Mouse (Mus musculus): ENCODE results near the gene Ccdc144b.

Ccdc144b gene

DNA sequence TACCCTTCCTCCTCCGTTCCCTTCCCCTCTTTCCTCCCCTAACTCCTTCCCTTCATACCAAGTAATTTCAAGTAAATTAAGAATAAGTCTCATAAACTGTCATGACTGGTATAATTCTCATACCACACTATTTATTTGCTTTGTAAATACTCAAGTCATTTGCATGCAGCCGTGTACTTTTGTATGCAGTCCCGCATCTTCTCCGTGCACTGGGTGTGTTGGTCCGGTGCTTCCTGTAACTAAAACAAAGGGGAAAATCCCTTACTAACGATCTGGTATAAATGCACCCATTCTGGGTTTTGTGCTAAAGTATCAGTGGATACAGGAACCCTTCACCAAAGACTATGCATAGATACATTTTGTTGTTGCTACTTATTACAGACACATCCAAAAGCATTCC is 27.6 kb downstream of the Ccdc144b start:
- no peak for DNase-seq

DNA sequence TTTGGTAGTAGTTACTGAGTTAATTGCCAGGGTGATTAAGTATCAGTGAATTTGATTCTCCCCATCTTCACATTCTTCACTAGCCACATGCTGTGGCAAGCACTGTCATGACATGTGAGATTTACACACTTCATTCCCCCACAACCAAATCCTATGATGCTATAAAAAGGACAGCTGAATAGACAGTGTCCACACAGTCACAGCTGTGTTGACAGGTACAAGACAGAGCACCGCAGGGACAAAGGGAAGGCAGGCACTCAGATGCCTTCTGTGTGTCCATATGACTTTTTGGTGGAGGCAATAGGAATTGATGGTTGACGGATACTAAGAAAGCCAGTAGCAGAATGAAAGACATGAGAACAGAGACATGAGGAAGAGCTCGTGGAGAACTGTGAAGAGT is 42.1 kb downstream of the Ccdc144b start:
- no peak for DNase-seq

DNA sequence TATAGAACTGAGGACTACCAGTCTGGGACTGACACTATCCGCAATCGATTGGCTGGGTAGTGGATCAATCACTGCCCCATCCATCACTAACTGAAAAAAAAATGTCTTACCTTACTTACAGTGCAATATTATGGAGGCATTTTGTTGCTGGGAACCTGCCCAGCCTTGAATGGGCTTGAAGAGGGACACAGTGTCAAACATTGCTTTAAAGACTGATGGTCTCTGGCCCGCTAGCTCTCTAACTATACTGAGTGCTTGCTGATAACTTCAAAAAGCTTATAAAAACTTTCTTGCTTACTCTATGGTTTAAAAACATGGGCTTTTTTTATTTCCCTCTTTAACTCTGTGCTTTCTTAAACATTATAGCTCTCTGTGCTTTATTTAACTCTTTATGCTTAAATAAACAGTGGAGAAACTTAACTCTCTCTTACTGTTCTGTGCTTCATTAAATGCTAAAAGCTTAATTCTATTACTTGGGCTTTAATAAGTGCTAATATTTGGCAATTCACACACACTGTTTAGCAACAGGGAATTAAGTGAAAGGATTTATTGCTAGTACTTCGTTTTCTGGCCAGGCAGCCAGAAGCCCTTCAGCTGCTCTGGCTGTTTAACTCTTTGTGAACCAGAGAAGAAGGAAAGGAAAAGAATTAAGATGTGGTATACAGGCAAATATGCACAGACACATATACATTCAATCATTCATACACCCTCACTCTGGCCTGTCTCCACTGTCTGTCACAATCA is 44.8 kb downstream of the Ccdc144b start:
- DNase-seq = no peak

DNA sequence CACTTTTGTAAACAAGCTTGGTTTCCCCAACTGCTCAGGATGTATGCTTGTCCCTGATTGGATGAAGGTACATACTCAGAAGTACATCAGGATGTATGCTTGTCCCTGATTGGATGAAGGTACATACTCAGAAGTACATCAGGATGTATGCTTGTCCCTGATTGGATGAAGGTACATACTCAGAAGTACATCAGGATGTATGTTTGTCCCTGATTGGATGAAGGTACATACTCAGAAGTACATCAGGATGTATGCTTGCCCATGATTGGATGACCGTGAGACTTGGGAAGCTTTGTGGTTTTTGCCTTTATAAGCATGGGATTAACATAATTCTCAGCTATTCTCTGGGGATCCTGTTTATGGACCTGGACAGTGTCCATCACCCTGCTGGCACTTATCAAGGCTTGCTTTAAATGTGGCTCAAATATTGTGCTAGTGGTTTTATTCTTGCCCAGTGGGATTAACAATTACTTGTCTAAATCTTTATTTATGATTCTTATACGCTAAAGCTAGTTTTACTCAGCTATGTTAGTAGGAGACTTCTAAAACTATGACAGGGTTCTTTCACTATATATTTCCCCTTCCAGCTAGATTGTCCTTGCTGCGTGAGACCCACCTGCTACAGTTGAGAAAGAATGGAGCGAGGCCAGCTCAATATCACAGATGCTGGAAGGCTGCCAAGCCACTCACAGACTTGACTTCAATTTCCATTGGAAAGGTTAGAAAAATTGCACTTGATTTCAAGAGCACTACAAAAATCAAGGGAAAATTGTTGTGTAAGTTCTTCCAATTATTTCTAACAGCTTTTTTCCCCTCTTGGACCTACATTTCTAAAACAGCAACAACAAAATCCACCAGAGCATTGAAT is 49.1 kb downstream of the Ccdc144b start:
- DNase-seq = no peak

DNA sequence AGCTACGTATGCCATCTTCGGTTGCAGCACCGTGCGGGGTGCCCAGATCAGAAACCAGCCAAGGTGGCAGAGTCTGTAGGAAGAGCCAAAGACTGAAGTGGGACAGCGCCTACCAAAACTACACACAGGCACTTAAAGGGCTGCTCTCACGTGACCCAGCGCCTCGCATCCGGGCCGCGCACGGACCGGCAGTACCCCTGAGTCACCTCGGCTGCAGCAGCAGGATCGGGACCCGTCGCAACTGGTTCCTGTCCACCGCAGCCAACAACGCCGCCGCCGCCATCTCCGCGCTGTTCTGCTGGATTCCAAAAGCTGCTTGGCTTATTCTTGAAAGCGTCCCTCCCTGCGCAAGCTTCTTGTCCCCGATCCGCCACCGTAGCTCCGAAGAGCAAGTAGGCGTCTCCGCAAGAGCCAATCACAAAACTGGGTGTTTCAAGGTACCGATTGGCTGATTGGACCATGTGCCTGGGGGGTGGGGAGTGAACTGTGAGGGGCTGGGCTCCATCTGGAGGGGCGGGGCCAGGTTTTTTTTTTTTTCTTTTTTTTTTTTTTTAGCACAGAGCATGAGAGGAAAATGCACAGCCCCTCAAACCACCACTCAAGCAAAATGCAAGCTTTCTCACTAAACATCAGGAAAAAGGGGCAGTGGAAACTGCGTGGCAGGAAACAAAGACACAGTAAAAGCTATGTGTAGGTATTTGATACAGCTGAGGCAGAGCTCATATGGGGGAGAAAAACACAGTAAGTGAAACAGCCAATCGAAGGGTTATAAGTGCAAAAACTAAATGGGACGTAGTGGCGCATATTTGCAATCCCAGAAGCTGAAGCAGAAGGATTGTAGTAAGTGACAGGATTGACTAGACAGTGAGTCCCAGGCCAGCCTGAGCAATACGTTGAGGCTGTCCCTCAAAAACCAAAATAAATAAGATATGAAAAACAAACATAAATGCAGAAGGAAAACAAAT is 52.8 kb downstream of the Ccdc144b start, which contains the start of gene Mccc1:
Gene Mccc1 (minus strand): TSS at position 404 of the 965 bp plus-strand sequence.
- peak; percentile 100 for DNase-seq

DNA sequence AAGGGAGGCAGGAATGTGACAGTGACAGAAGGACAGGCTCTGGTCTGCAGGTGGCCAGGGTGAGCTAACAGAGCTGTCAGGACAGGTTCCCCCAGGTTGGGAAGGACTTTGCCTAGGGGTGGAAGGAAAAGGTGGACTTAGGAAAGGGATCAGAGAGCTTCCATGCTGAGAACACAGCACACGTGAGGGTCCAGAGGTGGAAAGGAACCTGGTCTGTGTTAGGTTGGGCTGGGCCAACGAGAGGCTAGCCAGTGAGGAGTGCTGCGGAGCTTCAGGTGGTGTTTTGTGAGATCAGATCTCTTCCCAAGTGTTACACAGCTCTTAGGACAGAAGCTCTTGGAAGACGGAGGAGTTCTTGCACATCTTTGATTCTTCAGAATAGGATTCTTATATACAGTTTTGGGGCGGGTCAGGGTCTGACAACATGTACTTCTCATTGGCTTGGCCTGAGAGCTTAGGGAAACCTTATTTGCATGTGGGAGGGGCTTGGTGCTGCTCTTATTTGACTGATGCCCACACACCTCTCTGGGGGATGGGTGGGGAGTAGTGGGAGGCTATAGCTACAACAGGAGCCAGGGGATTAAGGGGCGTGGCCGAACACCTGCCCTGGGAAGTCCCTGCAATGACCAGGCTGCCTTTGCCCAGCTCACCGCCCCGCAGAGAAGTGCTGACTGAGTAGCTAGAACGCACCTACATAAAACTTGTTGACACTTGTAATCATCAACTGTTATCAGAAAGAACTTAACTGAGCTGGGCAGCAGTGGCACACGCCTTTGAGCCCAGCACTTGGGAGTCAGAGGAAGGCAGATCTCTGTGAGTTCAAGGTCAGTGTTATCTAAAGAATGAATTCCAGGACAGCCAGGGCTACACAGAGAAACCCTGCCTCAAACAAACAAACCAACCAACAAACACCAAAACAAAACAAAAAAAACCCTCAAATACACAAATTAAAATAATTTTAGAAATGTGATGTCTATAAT is 58.5 kb downstream of the Ccdc144b start:
- peak; percentile 83 for DNase-seq

DNA sequence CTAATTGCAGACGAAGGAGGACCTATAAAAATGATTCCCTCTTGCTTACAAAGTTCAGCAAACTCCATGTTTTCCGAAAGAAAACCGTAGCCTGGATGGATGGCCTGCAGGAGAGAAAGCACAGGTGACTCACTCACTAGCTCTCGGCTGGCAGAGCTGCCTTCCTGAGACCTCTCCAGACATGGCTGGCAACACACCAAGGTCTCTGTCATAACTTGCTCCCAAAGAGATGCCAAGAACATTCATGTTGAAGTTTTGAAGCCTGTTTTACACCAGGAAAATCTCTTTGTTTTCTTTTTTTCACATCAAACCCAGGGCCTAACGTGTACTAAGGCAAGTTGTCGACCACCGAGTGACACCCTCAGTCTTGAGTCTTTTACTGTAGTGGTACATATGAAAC is 62.6 kb downstream of the Ccdc144b start:
- DNase-seq = no peak

DNA sequence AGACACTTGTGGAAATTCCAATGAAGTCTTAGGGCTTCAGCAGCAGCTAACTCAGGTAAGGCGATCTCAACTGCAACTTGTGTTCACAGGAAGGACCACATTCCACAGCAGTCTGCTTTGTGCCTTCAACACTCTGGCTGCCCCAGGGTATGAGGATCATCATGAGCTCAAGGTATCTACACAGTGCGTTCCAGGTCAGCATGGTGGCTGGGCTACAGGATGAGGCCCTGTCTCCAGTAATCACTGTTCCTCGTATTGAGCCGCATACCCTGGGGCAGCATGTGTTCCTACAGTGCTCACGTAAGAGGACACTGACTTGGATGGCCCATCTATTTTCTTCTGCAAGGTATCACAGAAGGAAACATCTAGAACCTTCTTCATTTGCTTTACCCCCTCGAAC is 65.3 kb downstream of the Ccdc144b start:
- DNase-seq = no peak

DNA sequence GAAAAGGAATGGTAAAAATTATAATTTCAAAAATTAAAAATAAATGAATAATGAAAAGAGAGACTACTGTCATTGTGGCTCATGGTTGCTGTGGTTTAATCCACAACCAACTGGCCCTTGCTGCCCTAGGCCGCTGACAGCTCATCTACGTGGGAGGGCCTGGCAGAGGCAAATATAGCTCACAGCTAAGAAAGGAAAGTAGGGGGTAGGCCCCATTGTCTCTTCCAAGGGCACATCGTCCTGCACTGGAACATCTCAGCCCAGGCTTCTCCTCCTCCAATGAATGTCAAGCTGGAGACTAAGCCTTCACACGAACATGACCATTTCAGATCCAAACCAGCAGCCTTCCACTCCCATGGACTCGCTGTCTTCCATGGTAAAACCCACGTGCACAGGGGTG is 67.1 kb downstream of the Ccdc144b start:
- peak; percentile 87 for DNase-seq

DNA sequence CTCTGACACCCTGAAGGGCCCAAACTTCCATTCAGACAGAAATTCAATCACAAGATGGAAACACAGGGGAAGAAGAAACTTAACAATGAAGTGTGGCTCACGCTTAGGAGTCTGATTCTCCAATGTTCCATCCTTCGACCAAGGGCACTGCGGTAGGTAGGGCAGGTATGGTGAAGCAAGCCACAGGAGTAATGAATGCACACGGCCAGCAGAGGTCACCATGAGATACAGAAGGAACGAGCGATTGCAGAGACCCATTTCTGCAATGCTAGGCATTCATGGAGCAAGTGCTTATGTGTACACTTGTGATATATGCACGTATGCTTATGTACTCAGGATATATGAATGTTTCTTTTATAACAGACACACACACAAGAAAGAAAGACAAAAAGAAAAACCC is 79.8 kb downstream of the Ccdc144b start:
- DNase-seq = peak; percentile 54

DNA sequence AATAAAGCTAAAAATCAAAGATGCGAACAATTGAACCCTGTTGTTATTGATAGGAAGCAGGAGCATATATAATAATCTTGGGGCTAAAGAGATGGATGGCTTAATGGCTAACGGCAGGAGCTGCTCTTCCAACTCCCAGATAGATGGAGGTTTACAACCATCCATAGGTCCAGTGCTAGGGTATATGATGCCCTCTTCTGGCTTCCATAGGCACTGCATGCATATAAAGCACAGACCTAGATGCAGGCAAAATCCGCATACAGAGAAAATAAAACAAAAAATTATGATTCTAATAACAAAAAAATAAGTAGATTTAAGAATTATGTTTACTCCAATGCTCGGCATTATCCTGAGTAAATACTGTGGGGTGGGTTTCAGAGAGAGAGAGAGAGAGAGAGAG is 80.4 kb downstream of the Ccdc144b start:
- DNase-seq = peak; percentile 39

DNA sequence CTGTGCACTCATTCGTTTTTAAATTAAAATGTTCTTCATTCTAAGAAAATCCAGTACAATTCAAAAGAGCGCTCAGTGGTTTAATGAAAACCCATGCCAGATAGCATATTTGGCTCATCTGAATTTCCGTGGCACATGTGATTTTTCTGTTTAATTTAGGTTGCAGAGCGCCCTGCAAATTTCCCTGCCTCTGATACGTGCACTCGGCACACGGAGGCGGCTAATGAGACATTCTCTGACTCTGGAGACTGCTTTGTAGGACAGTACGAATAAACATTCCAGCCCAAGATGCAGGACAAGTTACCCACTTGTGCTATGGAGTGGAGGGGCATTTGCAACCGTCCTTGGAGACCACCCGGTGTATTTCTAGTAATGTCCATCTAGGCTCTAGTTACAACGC is 82.2 kb downstream of the Ccdc144b start:
- peak; percentile 66 for DNase-seq

DNA sequence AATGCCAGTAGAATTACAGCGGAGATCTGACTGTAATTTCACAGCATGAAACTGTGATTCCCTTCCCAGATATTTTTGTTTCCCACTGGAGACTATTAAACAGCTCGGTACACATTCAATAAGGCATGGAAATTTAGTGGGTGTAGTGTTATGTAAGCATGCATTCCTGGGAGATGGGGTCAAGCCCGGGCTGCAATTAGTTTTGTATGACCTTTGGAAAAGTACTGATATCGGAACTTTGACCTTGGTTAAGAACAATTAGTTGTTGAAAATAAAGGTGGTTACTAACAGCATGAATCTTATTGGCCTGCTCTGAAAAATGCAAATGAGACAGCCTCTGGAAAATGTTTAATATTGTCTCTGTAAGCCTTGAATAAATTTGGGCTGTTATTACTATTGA is 82.9 kb downstream of the Ccdc144b start:
- DNase-seq = peak; percentile 35

DNA sequence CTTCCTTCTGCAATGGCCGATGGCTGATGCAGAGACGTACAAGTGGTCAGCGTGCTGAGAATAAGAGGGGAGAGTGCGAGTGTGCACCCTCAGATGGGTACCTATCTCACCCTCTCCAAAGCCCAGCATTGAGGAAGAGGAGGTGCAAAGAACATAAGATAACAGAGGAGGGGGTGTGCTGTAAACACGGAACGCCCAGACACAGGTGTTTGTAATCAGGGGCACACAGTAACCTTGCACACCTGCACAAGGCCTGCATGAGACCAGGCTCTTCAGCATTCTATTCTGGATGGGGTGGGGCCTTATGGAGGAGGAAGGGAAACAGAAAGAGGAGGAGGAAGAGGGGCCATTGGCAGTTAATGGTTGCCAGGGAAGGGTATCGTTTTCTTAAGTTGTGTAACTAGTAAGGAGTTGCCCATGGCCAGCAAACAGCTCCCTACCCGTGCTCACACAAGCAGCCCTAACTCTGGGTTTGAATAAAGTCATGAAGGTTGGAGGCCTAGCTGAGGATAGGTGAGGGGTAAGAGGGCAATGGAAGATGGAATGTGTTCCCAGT is 85.9 kb downstream of the Ccdc144b start:
- peak; percentile 80 for DNase-seq

DNA sequence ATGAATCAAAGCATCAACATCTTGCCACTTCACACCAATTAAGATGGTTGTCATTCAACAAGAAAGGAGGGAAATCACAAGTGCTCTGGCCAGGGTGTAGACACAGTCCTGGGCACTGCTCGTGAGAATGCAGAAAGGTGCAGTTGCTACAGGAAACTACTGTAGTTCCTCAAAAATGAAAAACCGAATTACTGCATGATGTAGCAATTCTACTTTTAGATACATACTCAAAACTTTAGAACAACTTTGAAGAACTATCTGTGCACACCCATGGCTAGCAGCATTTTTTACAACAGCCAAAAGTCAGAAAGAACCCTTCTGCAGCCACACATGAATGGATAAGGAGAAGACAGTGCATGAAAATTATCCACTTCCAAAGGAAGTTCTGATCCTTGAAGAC is 86.9 kb downstream of the Ccdc144b start:
- DNase-seq = peak; percentile 70

DNA sequence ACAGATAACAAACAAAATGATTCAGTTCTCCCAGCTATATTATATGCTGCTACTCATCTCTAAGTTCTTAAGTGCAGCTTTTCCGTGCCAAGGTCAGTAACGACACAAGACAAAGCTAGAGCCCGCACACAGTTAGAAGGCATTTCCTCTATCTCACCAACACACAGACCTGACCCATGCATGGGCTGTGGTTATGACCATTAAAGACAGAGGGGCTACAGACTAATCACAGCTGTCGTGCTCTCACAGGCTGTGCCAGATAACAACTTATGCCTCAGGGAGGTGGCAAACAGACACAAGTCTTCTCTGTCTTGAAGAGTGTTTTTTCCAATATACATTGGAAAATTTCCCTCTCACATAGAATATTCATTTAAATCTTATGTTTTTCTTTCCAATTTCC is 88.4 kb downstream of the Ccdc144b start:
- DNase-seq = peak; percentile 14

DNA sequence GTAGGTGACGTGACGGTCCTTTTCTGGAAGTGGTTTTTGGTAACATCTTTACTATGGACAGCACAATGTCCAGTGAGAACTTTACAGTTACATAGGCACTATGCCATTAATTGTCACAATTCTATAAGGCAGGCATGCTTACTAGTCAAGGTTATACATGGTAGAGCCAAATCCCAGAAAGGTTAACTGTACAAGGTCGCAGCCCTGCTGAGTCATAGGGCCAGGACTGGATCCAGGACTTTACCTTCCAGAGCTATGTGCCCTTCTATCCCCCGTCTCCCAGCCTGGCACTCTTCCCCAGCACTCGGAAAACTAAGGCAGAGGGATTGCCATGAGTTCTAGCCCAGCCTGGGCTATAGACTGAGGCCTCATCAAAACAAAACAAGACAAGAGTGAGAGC is 89.4 kb downstream of the Ccdc144b start:
- DNase-seq = peak; percentile 43

DNA sequence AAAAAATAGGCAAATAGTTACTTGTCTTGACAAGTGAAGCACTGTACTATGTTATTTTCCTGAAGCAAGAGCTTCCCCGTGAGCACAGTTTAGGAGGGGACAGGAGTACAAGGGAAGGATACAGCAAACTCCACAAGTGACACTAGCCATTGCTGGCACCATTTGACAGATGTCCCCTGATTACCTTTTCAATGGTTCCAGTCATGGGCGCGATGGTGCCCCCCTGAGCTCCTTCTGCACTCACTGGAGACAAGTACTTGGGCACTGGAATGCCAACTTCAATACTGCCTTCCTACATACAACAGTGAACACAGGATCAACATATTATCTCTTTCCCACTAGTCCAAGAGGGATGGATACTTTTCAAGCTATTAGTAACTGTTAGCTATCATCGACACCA is 89.9 kb downstream of the Ccdc144b start:
- DNase-seq = peak; percentile 83

DNA sequence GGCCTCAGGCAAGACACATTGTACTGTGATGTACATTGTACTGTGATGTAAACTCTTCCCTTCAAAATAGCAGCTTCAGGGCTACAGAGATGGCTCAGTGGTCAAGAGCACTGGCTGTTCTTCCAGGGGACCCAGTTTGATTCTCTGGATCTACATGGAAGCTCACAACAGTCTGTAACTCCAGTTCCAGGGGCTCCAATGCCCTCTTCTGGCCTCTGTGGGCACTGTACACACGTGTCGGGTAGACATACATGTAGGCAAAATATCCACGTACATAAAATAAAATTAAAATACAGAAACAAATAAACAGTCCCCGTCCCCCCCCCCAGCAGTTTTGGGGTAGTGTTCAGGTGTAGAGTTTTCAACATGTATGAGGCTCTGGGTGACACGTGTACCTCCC is 90.4 kb downstream of the Ccdc144b start:
- DNase-seq = peak; percentile 58
